Mouse (Mus musculus) olfactory bulb, adult 2 months (tissue): ENCODE results near the gene Cmtm2b. TPM values are rescaled to one million over a fixed set of nuclear protein-coding genes. Genes with fewer than 3 reads are reported as not detected.

Experiments used
- H3K27ac ChIP-seq: fragments of 200-500 bp; 2 replicates; pipeline ENCODE4 v1.5.1; 2012; ENCODE audit warnings: low read depth, low read length; ENCODE audit not compliant: insufficient read depth
- H3K4me1 ChIP-seq: fragments of 200-500 bp; 2 replicates; pipeline ENCODE4 v1.6.1; 2012; ENCODE audit warnings: low read length; ENCODE audit not compliant: control insufficient read depth, insufficient read depth
- H3K4me3 ChIP-seq: fragments of 200-500 bp; 2 replicates; pipeline ENCODE4 v1.5.1; 2012; ENCODE audit warnings: mild to moderate bottlenecking, low read depth, low read length, moderate library complexity; ENCODE audit not compliant: insufficient read depth
- CTCF ChIP-seq: fragments of 200-500 bp; IDR thresholded peaks from 2 replicates; pipeline ENCODE4 v1.5.1; 2012; ENCODE audit warnings: low read depth, mild to moderate bottlenecking, low read length, moderate library complexity; ENCODE audit not compliant: insufficient read depth
- POLR2A ChIP-seq: fragments of 200-500 bp; IDR thresholded peaks from 2 replicates; pipeline ENCODE4 v1.6.1; 2012; ENCODE audit warnings: mild to moderate bottlenecking, low read depth, low read length, moderate library complexity; ENCODE audit not compliant: insufficient read depth
- WGBS: fragments of 180-500 bp; shearing (Covaris S2); methylation state at CpG from one replicate; pipeline ENCODE4 v1.1.7; 2018; 5-methylcytosine and 5-hydroxymethylcytosine counted together
- polyA plus RNA-seq: library from polyadenylated mRNA; stranded (reverse); fragments of >200 nt; gene quantifications from 2 replicates; pipeline ENCODE4 v1.2.4, GENCODE M21; 2012; ENCODE audit warnings: low replicate concordance; ENCODE audit not compliant: missing spikeins, insufficient read depth, insufficient read length

The Cmtm2b gene
- polyA plus RNA-seq, 1 experiment = not detected

GRCm38 (mm10) chr8:104332665-104333631, 10.9 kb downstream of the Cmtm2b start:
- no peak overlapping the region for H3K4me3 ChIP-seq
- no peak overlapping the region for H3K27ac ChIP-seq
- WGBS = 84% methylated on average over 5 of the region's 5 CpGs
- no peaks in the 10 kb centered on the region for H3K4me1 ChIP-seq
- TF ChIP-seq CTCF (no peak), POLR2A (no peak)

GRCm38 (mm10) chr8:104333786-104334185, 11.8 kb downstream of the Cmtm2b start:
- H3K4me3 ChIP-seq = no peak overlapping the region
- 78% methylated on average over 5 of the region's 5 CpGs for whole genome bisulfite sequencing
- H3K27ac ChIP-seq = no peak overlapping the region
- H3K4me1 ChIP-seq = no peaks in the 10 kb centered on the region
- TF ChIP-seq POLR2A (no peak), CTCF (no peak)

GRCm38 (mm10) chr8:104334196-104334595, 12.2 kb downstream of the Cmtm2b start:
- 93% methylated on average over 1 of the region's 1 CpGs for WGBS
- no peak overlapping the region for H3K4me3 ChIP-seq
- H3K27ac ChIP-seq = no peak overlapping the region
- no peaks in the 10 kb centered on the region for H3K4me1 ChIP-seq
- TF ChIP-seq POLR2A = no peak
- TF ChIP-seq CTCF = no peak

GRCm38 (mm10) chr8:104336806-104337205, 14.8 kb downstream of the Cmtm2b start:
- Histone ChIP-seq H3K4me3 (no peak overlapping the region), H3K27ac (no peak overlapping the region), H3K4me1 (peaks cover 15% of the 10 kb centered on the region)
- 94% methylated on average over 1 of the region's 1 CpGs for WGBS
- TF ChIP-seq POLR2A (no peak), CTCF (no peak)

- WGBS = 61% methylated on average over 3 of the region's 3 CpGs
- no peak for TF ChIP-seq POLR2A
- TF ChIP-seq CTCF = no peak
These were observed 15.9 kb downstream of the Cmtm2b start for GRCm38 (mm10) chr8:104337890-104338289.

GRCm38 (mm10) chr8:104339229-104339982, 17.4 kb downstream of the Cmtm2b start, which contains the start of gene Cmtm3:
TSS of gene Cmtm3 (plus strand) at chr8:104339410.
- Histone ChIP-seq H3K27ac (no peak within 1 kb of the TSS), H3K4me1 (peaks cover 15% of the 10 kb centered on the region), H3K4me3 (peak within 1 kb of the TSS; percentile 51)
- TF ChIP-seq CTCF (no peak), POLR2A (no peak)
- WGBS = 30% methylated on average over 17 of the region's 18 CpGs

More at GRCm38 (mm10) chr8:104337890-104338289, 15.9 kb downstream of the Cmtm2b start:
- no peak overlapping the region for H3K4me3 ChIP-seq
- H3K27ac ChIP-seq = no peak overlapping the region
- peaks cover 15% of the 10 kb centered on the region for H3K4me1 ChIP-seq

GRCm38 (mm10) chr8:104339983-104340232, 17.9 kb downstream of the Cmtm2b start:
- H3K4me1 ChIP-seq = peaks cover 15% of the 10 kb centered on the region
- 4% methylated on average over 6 of the region's 6 CpGs for WGBS
- TF ChIP-seq POLR2A (no peak), CTCF (no peak)
- H3K4me3 ChIP-seq = peak overlapping the region; percentile 51
- no peak overlapping the region for H3K27ac ChIP-seq

- under 1% methylated on average over 54 of the region's 54 CpGs for WGBS
These were observed 18.4 kb downstream of the Cmtm2b start for GRCm38 (mm10) chr8:104340233-104341105.

More at GRCm38 (mm10) chr8:104340233-104341105, 18.4 kb downstream of the Cmtm2b start:
- peaks cover 15% of the 10 kb centered on the region for H3K4me1 ChIP-seq
- peak overlapping the region; percentile 51 for H3K4me3 ChIP-seq
- no peak overlapping the region for H3K27ac ChIP-seq
- TF ChIP-seq POLR2A = no peak
- TF ChIP-seq CTCF = peak; percentile 71
